Mouse (Mus musculus) megakaryocyte, embryonic 14.5 days (primary cell): ENCODE data around the gene Pkdcc. TPM values are rescaled to one million over a fixed set of nuclear protein-coding genes. Genes with fewer than 3 reads are reported as not detected.

Source experiments
- H3K27me3 ChIP-seq: replicated peaks from 2 replicates; pipeline ENCODE3; 2012; ENCODE audit warnings: inconsistent platforms
- H3K36me3 ChIP-seq: replicated peaks from 2 replicates; pipeline ENCODE3; 2012; ENCODE audit warnings: low read length, inconsistent platforms, mixed read lengths
- H3K4me1 ChIP-seq: 2 replicates; pipeline ENCODE4 v1.6.1; 2012; ENCODE audit warnings: inconsistent platforms
- H3K4me3 ChIP-seq: replicated peaks from 2 replicates; pipeline ENCODE3; 2012; ENCODE audit warnings: moderate library complexity, mild to moderate bottlenecking, inconsistent platforms
- H3K9me3 ChIP-seq: 2 replicates; pipeline ENCODE4 v1.6.1; 2012; ENCODE audit warnings: inconsistent platforms
- FLI1 ChIP-seq: IDR thresholded peaks from 2 replicates; pipeline ENCODE4 v1.6.1; 2012; ENCODE audit warnings: low read length, inconsistent platforms, mixed read lengths
- GATA1 ChIP-seq: IDR thresholded peaks from 3 replicates; pipeline ENCODE4 v1.6.1; 2012; ENCODE audit warnings: mixed read lengths, low read length, inconsistent platforms, borderline replicate concordance
- polyA plus RNA-seq: library from polyadenylated mRNA; stranded (reverse); fragments of >175 nt; gene quantifications from 2 replicates; pipeline ENCODE4 v1.2.3, GENCODE M21; 2012; ENCODE audit warnings: low replicate concordance; ENCODE audit not compliant: insufficient read depth

Gene Pkdcc
- polyA plus RNA-seq, 1 experiment, result 9.7 TPM

DNA sequence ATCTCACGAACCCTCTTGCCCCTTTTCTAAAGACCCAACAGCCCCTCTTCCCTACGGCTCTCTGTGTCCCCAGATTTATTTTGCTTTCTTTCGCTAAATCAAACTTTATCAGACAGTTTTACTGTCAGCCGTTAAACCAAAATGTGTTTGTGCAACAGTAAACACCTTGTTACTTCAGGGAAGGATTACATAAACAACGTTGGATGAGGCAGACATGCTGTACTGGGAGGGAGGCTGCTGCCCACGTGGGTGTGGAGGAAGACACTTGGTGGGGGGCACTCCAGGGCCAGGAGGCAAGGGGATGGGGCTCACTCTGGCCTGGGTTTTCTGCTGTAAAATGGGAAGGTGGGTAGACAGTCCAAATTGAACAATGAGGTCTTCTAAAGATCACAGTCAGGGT, 32.3 kb upstream of the Pkdcc start:
- Histone ChIP-seq H3K9me3 (peaks cover 15% of the 10 kb centered on the region), H3K27me3 (peaks cover 9% of the 10 kb centered on the region), H3K36me3 (no peaks in the 10 kb centered on the region), H3K4me1 (no peaks in the 10 kb centered on the region), H3K4me3 (no peak overlapping the region)
- TF ChIP-seq GATA1 (no peak), FLI1 (no peak)

DNA sequence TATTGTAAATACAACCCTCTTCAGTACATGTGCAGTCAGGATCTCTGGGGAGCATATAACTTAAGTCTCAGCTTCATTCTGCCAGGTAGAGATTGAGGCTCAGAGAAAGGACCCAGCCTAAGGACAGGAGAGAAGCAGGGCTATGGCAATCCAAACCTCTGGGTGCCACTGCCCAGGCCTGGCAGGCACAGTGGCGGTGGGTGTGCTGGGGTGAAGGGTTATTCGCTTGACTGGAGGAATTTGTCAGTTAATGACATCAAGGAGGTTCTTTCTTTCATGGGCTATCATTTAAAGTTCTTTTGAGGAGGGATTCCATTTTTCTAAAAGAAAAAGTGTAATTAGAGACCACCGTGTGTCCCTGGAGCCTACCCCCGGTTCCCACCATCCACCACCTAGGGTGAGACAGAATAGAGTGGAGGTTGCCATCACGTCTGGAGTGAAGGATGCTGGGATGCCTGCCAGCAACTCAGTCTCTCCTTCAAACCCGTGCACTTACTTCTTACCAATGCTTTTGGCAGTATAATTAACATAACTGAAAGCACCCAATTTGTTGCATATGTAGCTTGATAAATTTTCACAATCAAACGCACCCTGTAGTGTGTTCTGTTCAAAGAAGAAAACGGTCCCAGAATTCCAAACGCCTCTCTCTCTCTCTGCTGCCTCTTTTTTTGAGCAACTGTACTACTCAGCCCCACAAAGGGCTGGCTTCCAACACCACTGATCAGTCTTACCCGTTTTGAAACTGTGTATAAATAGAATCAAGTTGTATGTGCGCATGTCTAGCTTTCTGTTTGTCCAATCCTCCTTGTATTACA, 27.1 kb upstream of the Pkdcc start:
- Histone ChIP-seq H3K27me3 (peaks cover 3% of the 10 kb centered on the region), H3K4me1 (no peaks in the 10 kb centered on the region), H3K36me3 (no peaks in the 10 kb centered on the region), H3K4me3 (no peak overlapping the region), H3K9me3 (peaks cover 12% of the 10 kb centered on the region)
- TF ChIP-seq FLI1 (no peak), GATA1 (no peak)

DNA sequence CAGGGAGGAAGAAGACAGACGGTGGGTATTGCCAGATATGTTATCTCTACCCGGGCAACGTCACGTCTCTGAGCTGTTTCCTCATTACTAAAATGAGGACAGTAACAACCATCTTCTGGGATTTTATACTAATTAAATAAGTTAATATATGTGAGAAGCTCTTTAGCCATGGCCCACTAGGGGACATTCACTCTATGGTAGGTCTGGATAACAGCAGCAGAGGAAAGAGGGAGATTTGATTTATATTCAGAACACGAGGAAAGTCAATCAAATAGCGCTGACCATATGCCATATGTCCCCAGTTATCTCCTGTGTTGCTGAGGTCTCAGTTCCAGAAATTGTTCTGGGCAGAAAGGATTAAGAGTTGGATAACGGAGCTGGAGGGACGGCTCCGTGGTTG, 24.3 kb upstream of the Pkdcc start:
- no peaks in the 10 kb centered on the region for H3K36me3 ChIP-seq
- TF ChIP-seq FLI1 (no peak), GATA1 (no peak)
- peaks cover 9% of the 10 kb centered on the region for H3K27me3 ChIP-seq
- H3K9me3 ChIP-seq, result no peaks in the 10 kb centered on the region
- no peak overlapping the region for H3K4me3 ChIP-seq
- H3K4me1 ChIP-seq, result no peaks in the 10 kb centered on the region

DNA sequence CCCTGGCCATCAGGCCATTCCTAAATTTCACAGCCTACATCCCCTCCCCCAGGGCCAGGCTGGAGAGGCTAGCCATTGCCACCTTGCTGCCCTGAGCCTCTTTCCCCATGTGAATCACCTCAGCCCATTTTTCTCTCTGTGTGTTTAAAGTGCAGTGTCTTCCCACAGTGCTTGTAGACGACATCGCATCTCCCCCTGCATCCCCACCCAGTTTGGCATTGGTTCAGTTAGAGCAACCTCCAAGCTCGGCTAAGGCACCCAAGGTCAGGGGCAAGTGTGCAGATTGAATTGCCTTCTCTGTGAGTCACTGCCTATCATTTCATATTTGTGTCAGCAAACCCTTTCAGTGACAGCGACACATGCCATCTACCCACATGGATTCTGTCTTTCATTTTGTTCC, 20.6 kb upstream of the Pkdcc start:
- Histone ChIP-seq H3K36me3 (no peaks in the 10 kb centered on the region), H3K9me3 (no peaks in the 10 kb centered on the region), H3K27me3 (peaks cover 23% of the 10 kb centered on the region), H3K4me1 (no peaks in the 10 kb centered on the region), H3K4me3 (no peak overlapping the region)
- no peak for TF ChIP-seq GATA1
- TF ChIP-seq FLI1, result no peak

DNA sequence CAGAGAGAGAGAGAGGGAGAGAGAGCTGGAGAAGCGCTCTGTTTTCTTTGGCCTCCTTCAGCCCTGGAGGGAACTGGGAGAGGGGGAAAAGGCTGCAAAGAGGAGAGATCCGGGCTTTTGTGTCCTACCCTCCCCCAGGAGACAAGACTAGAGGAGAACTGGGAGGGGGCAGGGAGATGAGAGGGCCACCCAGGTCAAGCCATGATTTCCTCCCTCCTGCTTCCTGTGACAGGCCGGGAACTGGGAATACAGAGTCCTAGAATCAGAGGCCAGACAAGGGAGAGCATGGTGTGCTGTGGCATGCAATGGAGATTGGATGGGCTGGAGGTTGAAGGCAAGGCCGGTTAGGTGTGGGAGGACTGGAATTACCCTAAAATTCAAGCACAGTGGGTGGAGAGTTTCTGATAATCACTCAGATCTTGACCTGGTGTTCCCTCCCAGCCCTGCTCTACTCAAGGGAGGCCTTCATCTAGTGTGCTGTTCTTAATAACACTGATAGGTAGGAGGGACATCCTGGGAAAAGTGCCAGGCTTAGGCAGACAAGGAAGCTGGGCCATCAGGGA, 17.6 kb upstream of the Pkdcc start:
- Histone ChIP-seq H3K9me3 (no peaks in the 10 kb centered on the region), H3K27me3 (peaks cover 40% of the 10 kb centered on the region), H3K4me3 (no peak overlapping the region), H3K36me3 (no peaks in the 10 kb centered on the region), H3K4me1 (no peaks in the 10 kb centered on the region)
- TF ChIP-seq GATA1 (no peak), FLI1 (no peak)

DNA sequence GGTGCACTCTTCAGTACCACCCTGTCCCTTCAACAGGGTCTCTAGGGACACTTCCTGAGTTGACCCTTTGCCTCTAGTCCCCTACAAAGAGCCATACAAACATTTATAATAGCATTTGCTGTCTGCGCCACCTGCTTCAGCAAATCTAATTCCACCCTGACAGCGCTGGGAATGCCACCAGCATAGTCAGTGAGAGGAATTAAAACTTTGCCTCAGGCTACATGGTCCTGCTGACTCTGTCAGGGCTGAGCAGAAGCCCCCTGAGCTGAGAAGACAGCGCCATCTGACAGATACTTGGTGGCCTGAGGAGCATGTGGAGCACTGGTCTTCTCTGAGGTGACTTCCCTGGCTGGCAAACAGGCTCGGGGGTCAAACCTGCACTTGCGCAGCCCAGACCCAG, 14.6 kb upstream of the Pkdcc start:
- Histone ChIP-seq H3K9me3 (no peaks in the 10 kb centered on the region), H3K27me3 (peaks cover 54% of the 10 kb centered on the region), H3K4me3 (no peak overlapping the region), H3K36me3 (no peaks in the 10 kb centered on the region), H3K4me1 (no peaks in the 10 kb centered on the region)
- TF ChIP-seq FLI1, result no peak
- no peak for TF ChIP-seq GATA1

DNA sequence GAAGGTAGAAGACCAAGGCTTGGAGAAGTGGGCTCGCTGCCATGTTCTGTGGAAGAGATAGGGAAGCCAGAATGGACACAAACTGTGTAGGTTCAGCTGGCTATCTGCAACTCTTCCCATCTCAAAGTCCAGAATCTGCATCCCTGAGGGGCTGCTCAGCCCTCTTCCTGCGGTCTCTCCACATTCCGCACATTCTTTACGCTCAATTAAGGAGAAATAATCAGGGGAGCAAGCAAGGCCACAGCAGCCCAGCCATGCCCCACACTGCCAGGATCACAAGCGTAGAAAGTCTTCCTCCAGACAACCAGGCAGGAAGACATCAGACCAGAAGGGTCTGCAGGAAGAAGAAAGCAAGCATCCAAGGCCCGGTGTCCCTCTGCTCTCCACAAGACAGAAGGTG, 13.8 kb upstream of the Pkdcc start:
- Histone ChIP-seq H3K27me3 (peaks cover 55% of the 10 kb centered on the region), H3K4me3 (no peak overlapping the region), H3K4me1 (no peaks in the 10 kb centered on the region), H3K9me3 (no peaks in the 10 kb centered on the region), H3K36me3 (no peaks in the 10 kb centered on the region)
- TF ChIP-seq GATA1 (no peak), FLI1 (no peak)

DNA sequence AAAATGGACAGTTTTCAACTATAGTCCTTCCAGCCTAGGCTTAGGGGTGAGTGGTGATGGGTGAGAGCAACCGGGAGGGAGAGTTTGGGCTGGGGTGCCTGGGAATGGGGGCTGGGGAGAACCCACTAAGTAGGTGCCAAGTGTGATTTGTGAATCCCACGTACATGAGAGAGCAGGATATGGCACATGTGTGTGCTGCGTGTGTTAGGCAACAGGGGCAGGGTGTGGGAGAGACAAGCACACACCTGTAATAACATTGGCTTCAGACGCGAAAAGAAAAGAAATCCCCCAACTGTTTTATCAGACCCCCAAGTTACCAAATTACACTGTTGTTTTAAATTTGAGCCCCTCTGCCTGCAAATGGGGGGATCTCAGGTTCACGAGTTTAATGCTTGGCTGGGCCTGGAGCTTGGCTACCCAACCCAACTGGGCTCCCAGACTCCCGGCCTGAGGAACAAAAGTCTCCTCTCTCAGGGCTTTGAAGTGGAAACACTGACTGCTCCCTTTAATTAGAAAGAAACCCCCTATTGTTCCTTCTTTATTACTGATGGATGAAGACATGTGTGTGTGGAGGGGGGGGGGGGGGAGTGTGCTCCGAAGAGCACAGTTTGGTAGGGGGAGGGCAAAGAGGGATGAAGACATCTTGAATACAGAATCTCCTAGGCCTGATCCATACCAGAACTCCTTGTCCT, 11.3 kb upstream of the Pkdcc start:
- H3K4me1 ChIP-seq, result no peaks in the 10 kb centered on the region
- no peaks in the 10 kb centered on the region for H3K36me3 ChIP-seq
- TF ChIP-seq FLI1 (no peak), GATA1 (no peak)
- H3K4me3 ChIP-seq, result no peak overlapping the region
- H3K9me3 ChIP-seq, result no peaks in the 10 kb centered on the region
- peaks cover 53% of the 10 kb centered on the region for H3K27me3 ChIP-seq

DNA sequence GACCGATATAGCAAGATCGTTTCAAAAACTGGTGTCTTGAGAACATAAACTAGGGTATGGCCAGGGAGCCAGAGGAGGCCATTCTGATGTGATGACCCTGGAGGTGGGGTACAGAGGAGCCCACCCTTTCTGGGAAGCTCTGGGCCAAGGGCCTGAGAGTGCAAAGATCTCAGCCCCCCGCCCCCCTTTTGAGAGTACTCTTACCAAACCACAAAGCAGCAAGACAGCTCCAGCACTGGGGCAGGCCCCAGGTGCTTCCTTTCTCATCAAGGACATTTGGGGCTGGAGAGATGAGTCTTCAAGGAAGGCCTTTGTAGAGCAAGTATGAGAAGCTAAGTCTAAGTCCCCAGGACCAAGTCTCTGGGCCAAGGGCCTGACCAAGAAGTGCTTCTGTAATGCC, 7.8 kb upstream of the Pkdcc start:
- Histone ChIP-seq H3K27me3 (peaks cover 61% of the 10 kb centered on the region), H3K36me3 (no peaks in the 10 kb centered on the region), H3K9me3 (no peaks in the 10 kb centered on the region), H3K4me3 (no peak overlapping the region), H3K4me1 (no peaks in the 10 kb centered on the region; the same call in 1 of the 2 replicates)
- TF ChIP-seq GATA1, result no peak
- no peak for TF ChIP-seq FLI1

DNA sequence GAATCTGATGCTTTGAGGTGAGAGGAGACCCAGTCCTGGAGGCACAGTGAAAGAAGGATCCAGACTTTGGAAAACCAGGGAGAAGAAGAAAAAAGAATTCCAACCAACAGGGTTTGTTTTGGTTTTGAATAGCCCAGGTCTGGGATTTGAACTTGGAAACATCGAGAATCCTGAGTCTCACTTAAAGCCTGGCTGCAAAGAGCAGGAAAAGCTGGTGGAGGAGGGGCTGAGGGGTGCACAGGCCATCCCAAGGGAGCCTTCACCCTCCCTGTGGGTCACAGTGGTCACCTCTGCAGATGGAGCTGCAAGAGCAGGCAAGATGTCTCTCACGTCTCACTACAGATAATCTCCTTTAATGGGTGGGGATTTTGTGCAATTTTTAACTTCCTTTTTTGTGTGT, 6.6 kb upstream of the Pkdcc start:
- Histone ChIP-seq H3K9me3 (no peaks in the 10 kb centered on the region), H3K27me3 (peaks cover 63% of the 10 kb centered on the region), H3K36me3 (no peaks in the 10 kb centered on the region), H3K4me3 (no peak overlapping the region), H3K4me1 (no peaks in the 10 kb centered on the region; the same call in 1 of the 2 replicates)
- TF ChIP-seq FLI1, result no peak
- no peak for TF ChIP-seq GATA1
